Mouse (Mus musculus): ENCODE measurements around the gene Cyld. TPM values are rescaled to one million over a fixed set of nuclear protein-coding genes. Genes with fewer than 3 reads are reported as not detected.
"Not testable (repeated sequence)": the region's sequence is repeated elsewhere in the genome, so short reads cannot be mapped to it uniquely, and the experiment has no call there.

Cyld gene
- polyA plus RNA-seq, 1 experiment from 2014 or later: 4.6 TPM

DNA sequence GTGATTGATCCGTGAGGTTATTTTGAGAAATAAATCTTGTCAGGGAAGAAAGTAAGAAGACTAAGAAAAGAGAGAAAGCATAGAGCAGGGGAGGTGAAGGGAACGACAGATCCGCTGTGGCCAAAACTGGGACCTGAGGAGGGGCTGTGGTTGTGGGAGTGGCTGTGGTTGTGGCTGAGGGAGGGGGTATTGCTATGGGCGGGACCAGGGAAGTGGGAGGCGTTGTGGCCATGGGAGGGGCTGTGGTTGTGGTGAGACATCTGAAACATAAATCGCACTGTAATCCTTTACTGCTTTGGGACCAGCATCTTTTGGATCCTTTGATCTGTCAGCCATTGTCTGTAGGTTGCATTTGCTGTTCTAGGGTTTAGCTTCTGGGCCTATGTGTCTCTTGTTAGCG is 74.4 kb downstream of the Cyld start:
- 42% methylated on average over 7 of the region's 7 CpGs for WGBS (ENCODE audit: insufficient replicate concordance)
- no peaks in the 10 kb centered on the region for H3K4me1 ChIP-seq (ENCODE audit: insufficient read depth)

DNA sequence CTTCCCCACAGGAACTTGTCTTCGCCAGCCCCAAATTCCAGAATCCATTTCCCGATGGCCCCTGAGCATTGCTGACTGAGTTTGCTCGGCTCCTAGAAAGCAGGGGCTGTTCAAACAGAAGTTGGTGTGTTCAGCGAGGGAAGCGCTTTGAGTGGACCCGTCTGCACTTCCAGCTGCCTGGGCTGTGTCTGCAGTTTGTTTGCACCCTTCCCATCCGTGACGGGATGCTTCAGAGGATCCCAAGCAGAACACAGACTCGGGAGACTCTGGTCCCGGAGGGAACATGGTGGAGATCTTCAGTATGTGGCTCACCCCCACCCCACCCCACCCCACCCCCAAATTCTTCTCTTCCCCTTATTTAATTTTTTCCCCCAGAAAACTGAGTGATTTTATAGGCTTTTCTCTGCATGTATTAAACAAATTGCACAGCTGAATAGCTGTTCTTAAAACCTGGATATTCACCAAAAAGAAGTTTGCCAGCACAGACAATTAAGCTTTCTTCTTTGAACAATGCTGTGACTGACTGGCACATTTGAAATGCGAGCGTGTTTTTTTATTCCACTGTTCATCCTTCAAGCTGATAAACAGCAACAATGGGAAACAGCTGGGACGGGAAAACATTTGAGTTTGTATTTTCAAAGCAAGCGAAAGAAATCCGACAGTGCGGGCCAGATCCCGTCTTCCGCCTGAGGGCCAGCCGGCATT is 77.9 kb downstream of the Cyld start:
- Histone ChIP-seq H3K27ac (ENCODE audit: low read depth) (no peak overlapping the region), H3K4me2 (ENCODE audit: low read depth, low read length) (no peak overlapping the region), H3K9ac (replicated peaks) (no peak overlapping the region), H3K9me3 (ENCODE audit: low read length) (no peaks in the 10 kb centered on the region), H3K4me3 (ENCODE audit: low read depth, low read length) (no peak overlapping the region), H3K36me3 (replicated peaks; ENCODE audit: insufficient read depth, low read length) (no peaks in the 10 kb centered on the region), H3K27me3 (ENCODE audit: insufficient read depth, low read length) (no peaks in the 10 kb centered on the region), H3K4me1 (ENCODE audit: insufficient read depth) (no peaks in the 10 kb centered on the region)
- TF ChIP-seq EP300 (IDR thresholded peaks at IDR 0.05; ENCODE audit: low read depth) (no peak), CTCF (IDR thresholded peaks at IDR 0.05; ENCODE audit: low read depth) (no peak)
- 68% methylated on average over 19 of the region's 19 CpGs for whole genome bisulfite sequencing (ENCODE audit: insufficient replicate concordance)
- ATAC-seq (no peak), DNase-seq (no peak)

More for the DNA sequence above, 74.4 kb downstream of the Cyld start:
- H3K9me3 ChIP-seq (ENCODE audit: low read length): no peaks in the 10 kb centered on the region; the same call in 1 of the 2 replicates
- H3K27ac ChIP-seq (ENCODE audit: low read depth): no peak overlapping the region
- no peak for DNase-seq
- no peak overlapping the region for H3K4me3 ChIP-seq (ENCODE audit: low read depth, low read length)
- H3K9ac ChIP-seq (replicated peaks): no peak overlapping the region
- no peak overlapping the region for H3K4me2 ChIP-seq (ENCODE audit: low read depth, low read length)
- H3K36me3 ChIP-seq (replicated peaks; ENCODE audit: insufficient read depth, low read length): no peaks in the 10 kb centered on the region
- H3K27me3 ChIP-seq (ENCODE audit: insufficient read depth, low read length): no peaks in the 10 kb centered on the region
- no peak for TF ChIP-seq CTCF (IDR thresholded peaks at IDR 0.05; ENCODE audit: low read depth)
- TF ChIP-seq EP300 (IDR thresholded peaks at IDR 0.05; ENCODE audit: low read depth): no peak
- ATAC-seq: no peak

DNA sequence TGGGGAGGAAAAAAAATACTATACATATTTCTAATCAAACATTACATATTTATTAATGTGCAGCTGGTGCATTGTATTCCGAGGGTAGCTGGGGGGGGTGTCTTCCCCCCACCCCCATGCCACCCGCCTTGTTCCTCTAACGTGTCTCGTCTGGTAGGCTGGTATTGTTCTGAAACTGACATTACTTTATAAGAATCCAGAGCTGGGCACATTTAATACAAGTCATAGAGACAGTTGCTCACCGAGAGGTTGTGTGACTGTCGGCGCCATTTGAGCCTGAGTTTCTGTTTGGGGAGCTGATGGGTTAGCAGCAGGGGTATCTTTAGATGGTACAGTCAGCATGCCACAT is 78.4 kb downstream of the Cyld start:
- Histone ChIP-seq H3K27ac (ENCODE audit: low read depth) (no peak overlapping the region), H3K27me3 (ENCODE audit: insufficient read depth, low read length) (no peaks in the 10 kb centered on the region), H3K9me3 (ENCODE audit: low read length) (no peaks in the 10 kb centered on the region), H3K4me2 (ENCODE audit: low read depth, low read length) (no peak overlapping the region), H3K36me3 (replicated peaks; ENCODE audit: insufficient read depth, low read length) (no peaks in the 10 kb centered on the region), H3K4me3 (ENCODE audit: low read depth, low read length) (no peak overlapping the region), H3K4me1 (ENCODE audit: insufficient read depth) (no peaks in the 10 kb centered on the region), H3K9ac (replicated peaks) (no peak overlapping the region)
- no peak for TF ChIP-seq EP300 (IDR thresholded peaks at IDR 0.05; ENCODE audit: low read depth)
- TF ChIP-seq CTCF (IDR thresholded peaks at IDR 0.05; ENCODE audit: low read depth): no peak
- ATAC-seq (no peak), DNase-seq (no peak)
- WGBS (ENCODE audit: insufficient replicate concordance): 82% methylated on average over 7 of the region's 7 CpGs

DNA sequence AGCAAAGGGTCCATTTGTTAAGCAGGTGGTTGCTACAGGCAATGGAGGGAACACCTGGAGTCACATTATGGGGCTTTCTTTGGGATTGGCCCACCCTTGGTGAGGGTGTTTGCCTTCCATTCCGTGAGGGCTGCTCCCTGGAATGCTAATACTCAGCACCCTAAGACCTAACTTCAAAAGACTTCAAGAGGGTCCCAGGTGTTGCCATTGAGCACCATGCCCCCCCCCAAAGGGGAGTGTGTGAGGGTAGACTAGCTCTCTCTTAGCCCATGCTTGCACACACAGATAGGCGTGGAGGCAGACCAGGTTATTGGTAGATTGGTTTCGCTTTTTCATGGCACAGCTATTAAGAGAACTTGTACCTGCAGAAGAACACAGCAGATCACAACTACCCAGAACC is 83.3 kb downstream of the Cyld start:
- WGBS (ENCODE audit: insufficient replicate concordance): 69% methylated on average over 3 of the region's 3 CpGs
- H3K36me3 ChIP-seq (replicated peaks; ENCODE audit: insufficient read depth, low read length): no peaks in the 10 kb centered on the region
- no peaks in the 10 kb centered on the region for H3K27me3 ChIP-seq (ENCODE audit: insufficient read depth, low read length)
- no peak overlapping the region for H3K9ac ChIP-seq (replicated peaks)
- no peak for DNase-seq
- H3K9me3 ChIP-seq (ENCODE audit: low read length): no peaks in the 10 kb centered on the region
- no peaks in the 10 kb centered on the region for H3K4me1 ChIP-seq (ENCODE audit: insufficient read depth)
- H3K27ac ChIP-seq (ENCODE audit: low read depth): no peak overlapping the region
- TF ChIP-seq CTCF (IDR thresholded peaks at IDR 0.05; ENCODE audit: low read depth) (no peak), EP300 (IDR thresholded peaks at IDR 0.05; ENCODE audit: low read depth) (no peak)
- ATAC-seq: no peak
- H3K4me3 ChIP-seq (ENCODE audit: low read depth, low read length): no peak overlapping the region
- H3K4me2 ChIP-seq (ENCODE audit: low read depth, low read length): no peak overlapping the region

DNA sequence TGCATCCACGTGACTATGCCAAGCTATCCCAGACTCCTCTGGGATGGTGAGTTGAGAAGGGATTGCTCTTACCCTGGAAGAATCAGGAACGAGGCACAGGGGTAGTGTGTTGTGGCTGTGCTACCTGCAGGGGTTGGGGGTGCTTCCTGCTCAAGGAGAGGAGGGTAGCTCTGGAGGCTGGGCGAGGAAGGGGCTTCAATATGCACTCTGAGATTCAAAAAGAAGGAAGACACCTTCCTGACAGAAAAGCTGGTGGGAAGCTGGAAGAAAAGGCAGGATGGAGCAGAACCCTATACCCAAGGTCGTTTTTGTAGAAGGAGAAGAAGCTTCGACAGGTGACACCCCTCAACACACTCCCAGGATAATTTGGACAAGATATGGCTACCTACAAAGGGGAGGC is 84.5 kb downstream of the Cyld start:
- H3K4me2 ChIP-seq (ENCODE audit: low read depth, low read length): no peak overlapping the region
- H3K27me3 ChIP-seq (ENCODE audit: insufficient read depth, low read length): no peaks in the 10 kb centered on the region
- H3K9me3 ChIP-seq (ENCODE audit: low read length): no peaks in the 10 kb centered on the region
- no peak overlapping the region for H3K4me3 ChIP-seq (ENCODE audit: low read depth, low read length)
- DNase-seq (no peak), ATAC-seq (no peak)
- H3K27ac ChIP-seq (ENCODE audit: low read depth): no peak overlapping the region
- TF ChIP-seq CTCF (IDR thresholded peaks at IDR 0.05; ENCODE audit: low read depth): no peak
- no peak for TF ChIP-seq EP300 (IDR thresholded peaks at IDR 0.05; ENCODE audit: low read depth)
- 61% methylated on average over 5 of the region's 5 CpGs for WGBS (ENCODE audit: insufficient replicate concordance)
- no peaks in the 10 kb centered on the region for H3K36me3 ChIP-seq (replicated peaks; ENCODE audit: insufficient read depth, low read length)
- no peaks in the 10 kb centered on the region for H3K4me1 ChIP-seq (ENCODE audit: insufficient read depth)
- no peak overlapping the region for H3K9ac ChIP-seq (replicated peaks)

DNA sequence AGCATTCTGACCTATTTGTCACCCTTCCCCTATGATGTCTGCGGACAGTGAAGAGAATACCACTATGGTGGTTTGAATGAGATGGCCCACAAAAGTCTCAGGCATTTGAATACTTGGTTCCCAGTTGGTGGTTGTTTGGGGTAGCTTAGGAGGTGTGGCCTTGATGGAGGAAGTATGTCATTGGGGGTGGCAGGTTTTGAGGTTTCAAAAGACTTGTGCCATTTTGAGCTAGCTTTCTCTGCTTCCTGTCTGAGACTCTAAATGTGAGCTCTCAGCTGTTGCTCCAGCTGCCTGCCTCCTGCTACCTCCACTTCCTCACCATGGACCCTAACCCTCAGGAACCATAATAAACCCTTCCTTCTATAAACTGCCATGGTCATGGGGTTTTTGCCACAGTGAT is 86.9 kb downstream of the Cyld start:
- no peak overlapping the region for H3K4me2 ChIP-seq (ENCODE audit: low read depth, low read length)
- no peaks in the 10 kb centered on the region for H3K27me3 ChIP-seq (ENCODE audit: insufficient read depth, low read length)
- TF ChIP-seq EP300 (IDR thresholded peaks at IDR 0.05; ENCODE audit: low read depth): no peak
- DNase-seq: no peak
- no peak overlapping the region for H3K9ac ChIP-seq (replicated peaks)
- no peaks in the 10 kb centered on the region for H3K9me3 ChIP-seq (ENCODE audit: low read length)
- H3K4me1 ChIP-seq (ENCODE audit: insufficient read depth): no peaks in the 10 kb centered on the region
- H3K36me3 ChIP-seq (replicated peaks; ENCODE audit: insufficient read depth, low read length): no peaks in the 10 kb centered on the region
- no peak overlapping the region for H3K4me3 ChIP-seq (ENCODE audit: low read depth, low read length)
- no peak for ATAC-seq
- 67% methylated on average over 1 of the region's 1 CpGs for WGBS (ENCODE audit: insufficient replicate concordance)
- no peak overlapping the region for H3K27ac ChIP-seq (ENCODE audit: low read depth)

DNA sequence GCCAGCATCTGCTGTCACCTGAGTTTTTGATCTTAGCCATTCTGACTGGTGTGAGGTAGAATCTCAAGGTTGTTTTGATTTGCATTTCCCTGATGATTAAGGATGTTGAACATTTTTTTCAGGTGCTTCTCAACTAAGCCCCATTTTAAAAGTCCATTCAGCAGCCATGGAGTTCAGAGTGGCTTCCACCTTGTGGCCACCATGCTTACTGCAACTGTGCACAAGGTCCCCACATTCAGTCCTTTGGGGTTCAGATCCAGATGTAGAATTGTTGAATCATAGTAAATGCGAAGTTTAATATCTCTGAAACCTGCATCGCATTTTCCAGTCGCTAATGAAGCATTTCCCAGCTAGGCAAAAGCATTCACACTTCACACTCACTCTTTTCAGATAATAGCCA is 91.5 kb downstream of the Cyld start:
- not testable (repeated sequence) for H3K27ac ChIP-seq (ENCODE audit: low read depth); ATAC-seq; DNase-seq; H3K4me3 ChIP-seq (ENCODE audit: low read depth, low read length); H3K4me1 ChIP-seq (ENCODE audit: insufficient read depth); H3K9me3 ChIP-seq (ENCODE audit: low read length); H3K36me3 ChIP-seq (replicated peaks; ENCODE audit: insufficient read depth, low read length); H3K4me2 ChIP-seq (ENCODE audit: low read depth, low read length); H3K9ac ChIP-seq (replicated peaks); H3K27me3 ChIP-seq (ENCODE audit: insufficient read depth, low read length)
- TF ChIP-seq CTCF (IDR thresholded peaks at IDR 0.05; ENCODE audit: low read depth): peak; percentile 21; the same call in 1 of the 2 replicates
- 61% methylated on average over 3 of the region's 3 CpGs for WGBS (ENCODE audit: insufficient replicate concordance)
